Mouse (Mus musculus) cerebellum, adult 9-11 months (tissue): Measurements from ENCODE around the gene Zfp473.
A peak's percentile ranks its signal among the peaks of the same experiment; 100 is the strongest.
"Not testable (repeated sequence)": the region's sequence is repeated elsewhere in the genome, so short reads cannot be mapped to it uniquely, and the experiment has no call there.

Source experiments
- DNase-seq: peaks from one replicate; pipeline ENCODE4 v3.0.0; 2022

The Zfp473 gene

DNA sequence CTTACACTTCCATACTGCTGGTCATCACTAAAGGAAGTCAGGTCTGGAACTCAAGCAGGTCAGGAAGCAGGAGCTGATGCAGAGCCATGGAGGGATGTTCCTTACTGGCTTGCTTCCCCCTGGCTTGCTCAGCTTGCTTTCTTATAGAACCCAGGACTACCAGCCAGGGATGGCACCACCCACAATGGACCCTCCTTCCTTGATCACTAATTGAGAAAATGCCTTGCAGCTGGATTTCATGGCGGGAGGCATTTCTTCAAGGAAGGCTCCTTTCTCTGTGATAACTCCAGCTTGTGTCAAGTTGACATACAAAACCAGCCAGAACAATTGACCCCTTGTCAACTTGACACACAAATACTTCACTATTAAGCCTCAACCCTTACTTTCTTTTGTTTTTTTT lies at the start of gene Zfp473:
TSS of gene Zfp473 (minus strand) at position 101 of the 400 bp plus-strand sequence.
- not testable (repeated sequence) for DNase-seq

DNA sequence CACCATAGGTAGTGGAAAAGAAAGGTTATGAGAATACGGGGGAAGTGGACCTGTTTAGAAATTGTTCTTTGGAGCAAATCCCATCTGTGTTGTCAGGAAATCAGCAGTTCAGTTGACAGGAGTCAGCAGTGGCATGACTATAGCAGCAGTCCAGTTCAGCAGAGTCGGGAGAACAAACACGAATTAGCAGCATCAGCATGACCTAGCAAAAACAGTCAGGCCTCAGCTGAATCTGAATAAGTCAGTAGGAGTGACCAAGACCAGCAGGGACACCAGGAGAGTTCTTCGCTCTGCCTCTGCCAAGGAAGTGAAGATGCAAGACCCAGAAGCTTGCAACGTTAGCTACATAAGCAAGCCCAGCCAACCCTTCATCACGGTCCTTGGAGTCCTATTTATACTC lies 41.9 kb upstream of the Zfp473 start:
- no peak for DNase-seq

DNA sequence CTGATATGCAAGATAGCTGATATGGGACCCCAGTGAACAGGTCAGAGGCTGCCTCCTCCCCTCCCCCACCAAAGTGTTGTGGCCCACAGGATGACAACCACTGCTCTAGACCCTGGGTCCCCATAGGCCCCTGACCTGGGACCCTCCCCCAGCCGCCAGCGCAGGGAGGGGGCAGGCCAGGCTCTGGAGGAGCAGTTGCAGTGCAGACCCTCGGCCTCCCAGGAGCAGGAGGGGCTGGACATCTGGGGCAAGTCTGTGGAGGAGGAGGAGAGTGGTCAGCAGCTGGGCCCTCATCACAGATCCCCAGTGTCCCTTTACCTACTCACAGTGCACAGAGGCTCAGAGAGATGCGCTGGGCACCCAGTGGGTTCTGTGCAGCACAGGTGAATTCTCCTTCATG lies 39.2 kb upstream of the Zfp473 start:
- DNase-seq = no peak

DNA sequence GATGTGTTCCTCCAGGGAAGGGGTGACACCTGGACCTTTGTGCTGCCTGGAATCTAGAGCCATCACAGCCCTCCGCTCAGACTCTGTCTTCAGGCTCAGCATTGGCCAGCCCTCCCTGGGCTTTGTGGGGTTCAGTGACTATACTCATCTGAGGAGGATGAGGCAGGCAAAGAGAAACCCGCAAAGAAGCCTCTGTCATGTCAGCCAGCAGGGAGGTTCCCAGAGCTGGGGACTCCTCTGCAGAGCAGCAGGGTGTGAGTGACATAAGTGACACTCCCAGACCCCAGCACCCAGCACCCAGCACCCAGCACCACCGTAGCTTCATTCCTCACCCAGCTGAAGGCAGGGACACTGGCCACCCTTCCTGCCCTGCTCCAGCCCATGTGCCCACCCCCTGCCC lies 38.7 kb upstream of the Zfp473 start:
- DNase-seq = no peak

DNA sequence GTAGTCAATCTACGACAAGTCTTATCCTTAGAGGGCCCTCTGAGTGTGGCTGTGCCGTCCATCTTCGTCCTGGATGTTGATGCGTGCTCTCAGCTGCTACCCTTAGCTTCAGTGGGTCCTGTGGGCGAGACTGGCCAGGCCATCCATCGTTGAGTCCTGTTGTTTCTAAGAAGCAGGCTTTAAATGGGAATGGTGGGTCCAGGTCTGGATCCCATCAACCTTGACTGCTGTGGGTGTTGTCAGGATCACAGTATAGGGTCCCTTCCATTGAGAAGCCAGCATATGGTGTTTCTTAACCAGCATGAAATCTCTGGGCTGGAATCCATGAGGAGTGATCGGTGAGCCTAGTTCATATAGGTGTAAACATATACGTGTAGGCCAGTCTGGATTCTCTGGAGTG lies 29.3 kb upstream of the Zfp473 start:
- DNase-seq = no peak

DNA sequence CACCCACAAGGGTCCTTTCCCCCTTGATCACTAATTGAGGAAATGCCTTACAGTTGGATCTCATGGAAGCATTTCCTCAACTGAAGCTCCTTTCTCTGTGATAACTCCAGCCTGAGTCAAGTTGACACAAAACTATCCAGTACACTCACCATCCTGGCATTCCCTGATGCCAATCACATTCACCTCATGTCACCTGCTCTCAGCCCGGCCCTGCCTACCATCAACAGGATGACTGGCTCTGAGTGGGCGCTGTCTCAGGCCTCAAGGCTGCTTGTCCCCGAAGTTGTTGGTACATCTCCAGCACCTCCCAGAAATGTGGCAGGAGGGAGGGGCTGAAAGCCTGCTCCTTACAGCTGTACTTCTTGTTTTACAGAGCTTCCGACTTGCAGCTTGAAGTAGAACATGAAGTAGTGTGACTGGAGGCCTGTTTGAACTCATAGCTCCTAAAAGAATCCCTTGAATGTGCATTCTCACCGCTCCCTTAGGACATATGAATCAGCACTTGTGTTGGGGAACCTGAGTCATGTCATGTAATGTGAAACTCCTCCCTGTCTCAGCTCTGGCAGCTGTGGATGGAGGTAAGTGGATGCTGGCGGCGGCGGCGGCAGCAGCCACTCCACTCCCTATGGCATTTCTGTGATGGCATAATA lies 26.1 kb upstream of the Zfp473 start:
- DNase-seq = no peak

DNA sequence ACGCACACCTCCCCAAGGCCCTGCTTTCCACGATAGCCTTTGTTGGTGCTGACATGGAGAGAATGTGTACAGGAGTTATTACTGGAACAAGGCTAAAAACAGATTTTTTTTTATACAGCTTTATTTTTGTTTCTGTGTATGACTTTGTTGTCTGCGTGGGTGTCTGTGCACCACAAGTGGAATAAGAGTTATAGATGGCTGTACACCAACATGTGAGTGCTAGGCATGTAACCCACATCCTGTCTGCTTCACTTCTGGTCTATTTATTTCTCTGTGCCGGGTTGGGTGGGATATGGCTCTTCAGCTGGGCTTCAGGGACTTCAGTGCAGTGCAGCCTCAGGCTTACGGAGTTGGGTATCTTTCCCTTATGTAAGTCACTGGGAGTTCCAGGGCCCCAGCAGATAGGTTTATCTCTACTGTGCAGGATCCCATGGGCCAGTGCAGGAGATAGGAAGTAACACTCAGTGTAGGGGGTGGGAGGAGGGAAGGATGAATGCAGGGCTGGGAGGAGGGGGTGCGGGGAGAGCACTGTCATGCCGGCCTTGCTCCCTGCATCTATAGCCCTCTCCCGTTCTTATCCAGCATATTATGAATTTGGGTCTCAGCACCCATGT lies 21.8 kb upstream of the Zfp473 start:
- DNase-seq = no peak

DNA sequence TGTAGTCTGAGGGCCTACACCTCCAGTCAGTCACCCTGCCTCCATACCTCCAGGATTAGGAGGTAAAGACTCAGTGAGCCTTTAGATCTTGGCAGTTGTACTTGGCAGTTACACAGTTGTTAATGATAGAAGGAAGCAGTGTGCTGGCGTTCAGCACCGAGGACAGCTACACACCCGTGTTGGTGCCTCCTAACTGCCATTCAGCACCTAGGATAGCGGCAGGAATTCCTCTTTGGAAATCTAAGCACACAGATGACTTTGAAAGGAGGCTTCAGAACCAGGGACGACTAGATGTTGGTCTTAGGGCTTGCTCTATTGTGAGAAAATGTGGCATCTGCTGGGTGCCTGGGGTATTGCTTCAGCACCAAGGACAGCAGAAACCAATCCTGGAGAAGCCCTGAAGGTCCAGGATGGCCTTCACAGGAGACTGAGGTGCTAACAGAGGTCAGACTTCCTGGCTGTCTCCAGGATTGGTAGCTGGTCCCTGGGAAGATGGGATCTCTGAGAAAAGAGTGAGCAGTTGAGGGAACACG lies 19.3 kb upstream of the Zfp473 start:
- no peak for DNase-seq

DNA sequence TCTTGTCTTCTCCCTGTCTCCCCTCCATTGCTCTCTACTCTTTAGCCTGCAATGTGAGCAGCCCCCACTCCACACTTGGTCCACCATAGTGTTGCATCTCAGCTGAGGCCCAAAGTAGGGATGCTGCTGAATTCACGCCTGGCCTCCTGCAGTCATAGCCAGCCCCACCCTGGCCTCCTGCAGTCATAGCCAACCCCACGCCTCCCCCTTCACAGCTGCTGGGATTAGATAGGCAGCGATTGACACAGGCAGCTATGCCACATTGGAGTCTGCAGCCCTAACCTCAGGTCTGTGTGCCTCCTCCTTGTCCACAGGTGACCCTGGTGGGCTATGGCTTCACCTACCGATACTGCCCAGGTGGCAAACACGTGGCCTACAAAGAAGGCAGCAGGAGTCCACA lies 17.3 kb upstream of the Zfp473 start:
- DNase-seq = no peak

DNA sequence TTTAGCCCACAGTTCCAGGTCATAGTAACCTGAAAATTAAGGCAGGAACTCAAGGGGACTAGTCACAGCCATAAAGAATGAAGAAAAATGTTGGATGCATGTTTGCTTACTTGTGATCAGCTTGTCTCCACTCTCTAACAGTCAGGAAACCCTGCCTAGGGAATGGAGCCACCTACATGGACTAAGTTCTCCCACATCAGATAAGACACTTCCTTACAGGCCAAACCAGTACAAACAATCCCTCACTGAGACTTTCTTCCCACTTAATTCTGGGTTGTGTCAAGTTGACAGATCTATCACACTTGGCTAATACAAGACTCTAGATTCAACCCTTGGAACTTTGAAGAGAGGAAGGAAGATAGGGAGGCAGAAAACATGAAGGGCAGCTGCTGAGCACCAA lies 9.5 kb upstream of the Zfp473 start:
- DNase-seq = no peak

DNA sequence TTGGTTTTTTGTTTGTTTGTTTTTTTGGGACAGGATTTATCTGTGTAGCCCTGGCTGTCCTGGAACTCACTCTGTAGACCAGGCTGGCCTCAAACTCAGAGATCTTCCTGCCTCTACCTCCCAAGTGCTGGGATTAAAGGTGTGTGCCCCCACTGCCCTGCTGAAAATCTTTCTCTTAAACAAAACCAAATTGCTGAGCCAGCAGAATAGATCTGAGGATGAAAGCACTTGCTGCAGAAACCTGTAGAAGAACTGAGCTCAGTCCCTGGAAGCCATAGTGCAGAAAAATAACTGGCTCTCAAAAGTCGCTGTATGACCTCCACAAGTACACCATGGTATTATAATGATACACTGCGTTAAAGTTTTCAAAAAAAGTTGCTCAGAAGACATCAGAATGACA lies 6.3 kb upstream of the Zfp473 start:
- no peak for DNase-seq

DNA sequence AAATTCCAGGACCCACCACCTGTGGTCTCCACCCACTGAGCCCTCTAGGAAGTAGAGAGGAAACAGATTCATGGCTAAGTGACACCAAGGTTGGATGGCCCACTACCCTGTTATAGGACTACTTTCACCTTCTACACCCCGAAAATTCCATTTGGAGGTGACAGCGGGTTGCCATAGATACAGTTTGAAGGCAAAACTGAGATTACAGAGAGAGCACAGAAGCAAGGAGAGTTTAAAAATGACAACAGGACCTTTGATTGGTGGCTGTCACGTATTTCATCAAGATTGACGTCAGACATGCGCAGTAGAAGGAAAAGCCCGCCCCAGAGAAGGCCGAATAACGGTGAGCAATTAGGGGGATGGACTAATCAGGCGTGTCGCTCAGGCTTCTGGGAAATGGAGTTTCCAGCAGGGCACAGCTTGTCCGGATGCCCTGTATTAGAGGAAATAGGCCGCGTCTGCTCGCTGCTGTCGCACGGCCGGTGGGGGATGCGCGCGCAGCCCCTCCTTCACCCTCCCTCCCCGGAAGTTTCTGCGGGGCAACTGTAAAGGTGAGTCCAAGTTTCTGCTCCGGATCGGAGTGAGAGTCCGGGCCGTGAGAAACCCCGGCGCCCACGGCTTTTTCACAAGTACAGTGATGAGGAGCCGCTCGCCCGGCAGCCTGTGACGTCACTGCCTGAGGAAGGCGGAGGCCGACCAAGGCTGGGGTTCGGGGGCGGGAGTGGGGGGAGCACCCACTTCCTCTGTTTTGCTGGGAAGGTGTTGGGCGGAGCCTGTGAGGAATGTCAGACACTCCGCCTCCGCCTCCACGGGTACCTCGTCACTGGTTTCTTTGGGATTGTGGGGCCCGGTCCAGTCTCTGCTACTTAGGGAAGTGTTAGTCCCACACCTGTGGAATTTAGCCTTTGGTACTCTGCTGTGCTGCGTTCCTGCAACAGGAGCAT lies 2.5 kb downstream of the Zfp473 start, which contains the start of gene Vrk3:
TSS of gene Vrk3 (plus strand) at position 313 of the 944 bp plus-strand sequence.
- DNase-seq = peak; percentile 98

DNA sequence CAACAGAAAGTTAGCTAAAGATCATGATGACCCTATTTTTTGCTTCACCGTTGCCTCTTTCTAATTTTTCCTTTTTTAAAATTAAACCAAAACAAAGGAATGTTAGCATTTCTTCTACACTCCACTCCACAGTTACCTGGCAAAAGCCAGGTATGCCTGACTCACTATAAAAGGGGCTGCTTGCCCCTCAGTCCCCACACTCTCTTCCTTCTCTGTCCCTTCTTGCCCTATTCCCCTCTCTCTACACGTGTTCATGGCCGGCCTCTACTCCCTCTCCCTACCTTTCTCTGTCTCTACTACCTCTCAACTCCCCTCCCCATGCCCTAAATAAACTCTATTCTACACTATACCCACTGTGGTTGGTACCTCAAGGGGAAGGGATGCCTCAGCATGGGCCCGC lies 3.7 kb downstream of the Zfp473 start:
- no peak for DNase-seq

DNA sequence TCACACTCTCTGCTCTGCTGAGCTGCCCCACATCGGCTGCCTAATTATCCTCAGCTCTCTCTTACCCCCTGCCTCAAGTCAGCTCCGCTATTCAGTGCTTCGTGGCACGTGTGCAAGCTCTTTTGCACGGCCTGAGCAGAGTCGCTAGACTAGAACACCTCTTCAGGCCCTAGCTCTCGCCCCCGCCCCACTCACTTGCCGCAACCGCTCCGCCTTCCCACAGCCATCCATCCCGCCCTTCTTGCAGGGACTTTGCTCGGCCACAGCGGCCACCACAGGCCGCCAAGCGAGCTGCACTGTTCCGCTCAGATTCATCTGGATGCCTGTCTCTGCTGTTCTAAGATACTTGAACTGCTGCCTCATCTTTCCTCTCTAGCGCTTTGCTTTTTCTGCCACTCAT lies 5.8 kb downstream of the Zfp473 start:
- DNase-seq = peak; percentile 77

DNA sequence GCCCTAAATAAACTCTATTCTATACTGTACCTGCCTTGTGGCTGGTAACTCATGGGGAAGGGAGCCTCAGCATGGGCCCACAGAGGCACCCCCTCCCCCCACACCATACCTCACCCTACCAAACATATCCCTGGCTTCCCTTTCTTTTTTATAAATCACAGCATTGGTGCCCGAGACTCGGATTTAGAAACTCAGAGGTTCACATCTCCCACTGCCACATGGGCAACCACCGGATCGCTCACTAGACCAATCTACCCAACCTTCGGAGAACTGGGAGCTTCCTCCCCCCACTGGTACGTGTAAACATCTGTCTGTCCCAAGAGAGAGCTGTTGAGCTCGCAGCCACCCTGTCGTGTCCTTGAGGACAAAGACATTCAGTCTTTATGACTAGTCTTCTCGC lies 6.6 kb downstream of the Zfp473 start:
- no peak for DNase-seq

DNA sequence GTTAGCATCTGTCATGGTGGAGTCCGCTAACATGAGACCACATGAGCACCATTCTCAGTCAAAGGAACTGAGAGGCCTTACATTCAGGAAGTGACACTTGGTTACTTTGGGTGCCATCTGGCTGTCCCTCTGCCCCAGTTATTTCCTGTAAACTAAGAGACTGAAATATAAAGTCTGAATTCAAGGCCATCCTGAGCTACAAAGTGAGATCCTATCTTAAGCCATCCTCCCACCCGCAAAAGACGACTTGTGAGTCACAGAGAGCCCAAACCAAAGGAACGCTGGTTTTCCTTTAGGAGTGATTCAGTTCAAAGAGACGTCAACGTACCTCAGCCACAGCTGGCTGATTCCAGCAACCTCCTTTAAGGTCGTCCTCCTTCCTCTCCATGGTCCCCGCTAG lies 9.5 kb downstream of the Zfp473 start:
- DNase-seq = no peak

DNA sequence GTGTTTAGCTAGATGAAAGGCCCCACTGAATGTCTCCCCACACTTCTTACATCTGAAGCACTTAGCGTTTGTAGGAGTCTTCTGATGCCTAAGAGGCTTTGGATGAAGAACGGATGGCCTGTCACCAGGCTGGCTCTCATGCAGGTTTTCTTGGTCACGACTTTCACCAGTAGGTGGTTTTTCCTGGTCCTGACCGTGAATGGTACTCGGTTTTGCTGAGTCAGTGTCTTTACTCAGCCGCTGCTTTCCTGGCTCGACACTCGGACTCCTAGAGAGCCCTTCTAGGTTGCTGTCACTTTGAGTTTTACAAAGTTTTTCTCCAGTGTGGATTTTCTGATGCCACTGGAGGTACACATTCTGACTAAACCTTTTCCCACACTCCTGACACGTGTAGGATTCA lies 17.1 kb downstream of the Zfp473 start:
- no peak for DNase-seq

DNA sequence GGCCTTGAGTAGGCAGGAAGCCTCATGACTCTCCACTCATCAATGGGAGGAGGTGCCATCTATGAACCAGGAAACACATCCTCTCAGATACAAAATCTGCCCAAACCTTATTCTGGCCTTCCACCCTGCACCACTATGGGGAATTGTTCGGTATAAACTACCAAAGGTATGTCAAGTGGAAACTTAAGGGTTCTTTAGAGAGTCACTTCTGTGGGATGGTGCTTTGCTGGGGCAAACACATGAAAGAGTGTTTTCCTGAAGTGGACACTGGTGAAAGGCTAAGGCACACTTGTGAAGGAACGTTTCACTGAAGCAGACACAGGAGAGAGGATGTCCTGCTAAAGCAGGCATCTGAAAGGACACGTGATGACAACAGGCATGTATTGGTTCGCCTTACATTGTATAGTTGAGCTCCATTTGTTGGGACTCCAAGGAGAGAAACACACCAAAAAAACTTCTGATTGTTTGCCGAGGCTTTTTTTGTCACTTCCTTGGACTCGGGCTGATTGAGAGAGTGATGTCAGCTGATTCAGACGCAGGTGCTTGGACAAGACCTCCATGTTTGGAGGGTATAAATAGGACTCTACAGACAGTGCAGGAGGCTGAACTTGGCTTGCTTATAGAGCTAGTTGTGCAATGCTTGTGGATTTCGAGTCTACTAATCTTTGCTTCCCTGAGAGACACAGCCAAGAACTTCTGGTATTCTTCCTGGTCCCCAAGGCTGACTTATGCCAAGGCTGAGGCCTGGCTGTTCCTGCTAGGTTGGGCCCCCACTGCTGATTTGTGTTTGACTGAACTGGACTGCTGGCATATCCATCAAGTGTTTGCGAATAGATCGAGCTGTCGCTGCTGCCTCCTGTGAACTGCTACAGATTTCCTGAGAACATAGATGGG lies 22.5 kb downstream of the Zfp473 start:
- DNase-seq = no peak

DNA sequence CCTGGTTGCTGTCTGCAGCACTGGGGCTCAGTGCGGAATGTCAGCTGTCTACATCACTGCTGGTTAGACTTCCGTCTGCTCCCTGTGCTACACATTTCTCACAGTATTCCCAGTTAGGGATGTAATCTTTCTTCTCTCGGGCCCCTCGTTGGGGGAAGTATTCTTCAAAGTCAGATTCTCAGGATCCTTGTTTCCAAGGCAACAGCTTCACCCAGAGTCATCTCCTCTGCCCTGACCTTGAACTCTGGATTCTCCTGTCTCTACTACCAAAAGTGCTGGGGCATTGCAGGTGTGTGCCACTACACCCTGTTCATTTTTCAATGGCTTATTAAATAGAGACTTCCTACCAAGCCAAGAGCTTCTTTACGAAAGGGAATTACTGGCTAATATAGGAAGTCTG lies 23.7 kb downstream of the Zfp473 start:
- DNase-seq = no peak

DNA sequence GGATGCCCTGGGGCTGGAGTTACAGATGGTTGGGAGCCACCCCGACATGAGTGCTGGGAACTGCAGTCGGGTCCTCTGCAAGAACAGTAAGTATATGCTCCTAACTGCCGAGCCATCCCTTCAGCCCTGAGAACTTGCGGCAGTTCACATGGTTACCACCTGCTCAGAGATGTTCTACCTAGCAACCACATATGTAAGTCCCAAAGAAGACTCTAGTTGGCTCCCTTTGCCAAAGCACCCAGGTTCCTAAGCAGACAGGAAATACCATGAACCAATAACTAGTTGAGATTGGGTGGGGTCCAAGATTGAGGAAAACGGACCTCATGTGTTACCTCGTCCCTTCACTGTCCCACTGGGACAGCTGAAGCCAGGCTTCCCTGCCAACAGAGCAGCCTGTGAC lies 24.5 kb downstream of the Zfp473 start:
- no peak for DNase-seq

DNA sequence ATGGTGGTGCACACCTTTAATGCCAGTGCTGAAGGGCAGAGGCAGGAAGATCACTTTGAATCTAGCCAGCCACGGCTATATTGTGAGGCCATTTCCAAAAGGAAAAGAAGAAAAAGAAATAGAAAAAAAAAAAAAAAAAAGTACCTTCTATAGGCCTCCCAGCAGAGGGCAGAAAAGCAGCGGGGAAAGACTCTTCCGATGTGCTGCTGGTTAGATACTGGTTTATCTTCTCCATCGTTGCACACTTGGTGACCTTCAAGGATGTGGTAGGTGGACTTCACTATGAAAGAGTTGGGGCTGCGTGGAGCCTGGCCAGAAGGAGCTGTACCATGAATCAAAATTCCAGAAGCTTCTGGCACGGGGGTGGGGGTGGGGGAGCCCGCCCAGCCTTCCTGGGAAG lies 26.5 kb downstream of the Zfp473 start:
- no peak for DNase-seq

DNA sequence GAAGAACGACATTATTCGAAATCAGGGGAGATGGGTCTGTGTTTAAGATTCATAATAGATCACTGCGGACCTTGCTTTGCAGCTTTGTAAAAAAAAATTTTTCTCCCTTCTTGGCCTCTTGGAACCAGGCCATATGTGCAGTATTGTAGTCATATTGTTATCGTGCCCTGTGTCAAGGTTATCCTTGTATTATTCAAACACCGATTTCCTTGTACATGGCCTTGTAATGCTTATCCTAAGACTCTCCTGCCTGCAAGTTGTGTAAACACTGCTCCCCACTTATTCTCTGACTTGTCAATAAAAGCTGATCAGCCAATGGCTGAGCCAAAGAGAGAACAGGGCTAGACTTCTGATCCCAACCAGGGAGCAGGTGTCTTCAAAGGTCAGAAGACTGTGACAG lies 28.8 kb downstream of the Zfp473 start:
- no peak for DNase-seq

DNA sequence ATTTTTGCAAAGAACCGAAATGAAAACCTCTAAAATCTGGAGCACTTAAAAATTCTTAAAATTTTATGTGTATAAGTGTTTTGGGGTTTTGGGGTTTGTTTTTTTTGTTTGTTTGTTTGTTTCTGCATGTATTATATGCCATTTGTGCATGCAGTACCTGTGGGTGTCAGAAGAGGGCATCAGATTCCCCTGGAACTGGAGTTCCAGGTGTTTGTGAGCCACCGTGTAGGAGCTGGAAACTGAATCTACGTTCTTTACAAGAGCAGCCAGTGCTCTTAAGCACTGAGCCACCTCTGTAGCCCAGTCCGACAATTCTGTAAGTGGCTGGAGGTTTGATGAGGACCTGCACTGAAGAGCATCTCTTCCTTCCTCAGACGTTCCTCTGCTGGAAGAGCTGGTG lies 41.0 kb downstream of the Zfp473 start:
- no peak for DNase-seq
